ENCODE assay signal across 9 mouse cellular contexts in genomic region chr11:103809611-103810598, GRCm38 (mm10). TPM values are rescaled to one million over a fixed set of nuclear protein-coding genes. Genes with fewer than 3 reads are reported as not detected.
DNase-seq lines count a peak whose midpoint lies in the region; ATAC-seq and TF ChIP-seq lines count a peak whose summit lies in the region.
"Had no signal": no experiment of that assay in that cellular context is flagged by ENCODE, and none has a peak within 500 bp of the region (broad histone marks: within the 10 kb centered on the region; RNA-seq: fewer than 3 reads in every experiment).

No protein-coding gene starts in this region.

- peak overlapping the region; percentile 87 for H3K9ac ChIP-seq in forebrain, postnatal 0 days
- peak overlapping the region; percentile 90 for H3K9ac ChIP-seq in midbrain, embryonic 16.5 days (ENCODE audit: low read depth, low read length)

- peak overlapping the region; percentile 94 for H3K4me2 ChIP-seq in forebrain, postnatal 0 days (ENCODE audit: low read depth)
- H3K4me2 ChIP-seq in midbrain, embryonic 16.5 days (ENCODE audit: low read length) = peak overlapping the region; percentile 85

- peaks cover 10% of the 10 kb centered on the region; the same call in 1 of the 2 replicates for H3K27me3 ChIP-seq in forebrain, postnatal 0 days (ENCODE audit: insufficient read depth, low read length)
- H3K27me3 ChIP-seq in midbrain, embryonic 16.5 days (ENCODE audit: control insufficient read depth, insufficient read depth, low read depth, low read length) = peaks cover 2% of the 10 kb centered on the region; the same call in 1 of the 2 replicates

- H3K4me1 ChIP-seq in forebrain, postnatal 0 days (ENCODE audit: insufficient read depth) = peaks cover 11% of the 10 kb centered on the region; the same call in 1 of the 2 replicates
- peaks cover 29% of the 10 kb centered on the region for H3K4me1 ChIP-seq in midbrain, embryonic 16.5 days (ENCODE audit: control insufficient read depth, insufficient read depth, low read length)

- ATAC-seq in forebrain, postnatal 0 days = peak; percentile 74
- peak; percentile 66 for ATAC-seq in midbrain, embryonic 16.5 days
- ATAC-seq in megakaryocyte-erythroid progenitor cell, adult 5-6 weeks (replicated peaks; ENCODE audit: low FRiP score, low TSS enrichment, poor library complexity, severe bottlenecking) = no peak

- H3K27ac ChIP-seq in forebrain, postnatal 0 days (ENCODE audit: low read depth, low read length) = peak overlapping the region; percentile 67
- peak overlapping the region; percentile 86 for H3K27ac ChIP-seq in midbrain, embryonic 16.5 days (ENCODE audit: low read length)
- H3K27ac ChIP-seq: macrophage had no signal

- TF ChIP-seq CTCF in forebrain, postnatal 0 days (IDR thresholded peaks at IDR 0.05; ENCODE audit: low read depth) = peak; percentile 27; the same call in 1 of the 2 replicates

- peak overlapping the region; percentile 59 for H3K4me3 ChIP-seq in forebrain, postnatal 0 days (ENCODE audit: low read depth, low read length)
- peak overlapping the region; percentile 52 for H3K4me3 ChIP-seq in midbrain, embryonic 16.5 days (ENCODE audit: low read depth, low read length)

- no peaks in the 10 kb centered on the region for H3K9me3 ChIP-seq in forebrain, postnatal 0 days (ENCODE audit: low read length)
- no peaks in the 10 kb centered on the region for H3K9me3 ChIP-seq in midbrain, embryonic 16.5 days (replicated peaks; ENCODE audit: control insufficient read depth, low read length, poor library complexity, severe bottlenecking)

- no peaks in the 10 kb centered on the region for H3K36me3 ChIP-seq in forebrain, postnatal 0 days (ENCODE audit: insufficient read depth)
- 0 out of 2 replicates have a peak, but pooled peaks cover 2% of the 10 kb centered on the region for H3K36me3 ChIP-seq in midbrain, embryonic 16.5 days (ENCODE audit: control insufficient read depth, insufficient read depth, low read length)

- DNase-seq in left cerebral cortex, adult 18-20 months (ENCODE audit: low spot score in 2 of 2) = peak; percentile 20 to 48
- DNase-seq in left cerebral cortex, adult 11 months (ENCODE audit: low spot score) = no peak
- peak; percentile 40 to 54 for DNase-seq in cerebellum, postnatal 25 days
- peak; percentile 80 for DNase-seq in forebrain, postnatal 0 days
- peak; percentile 20 for DNase-seq in kidney, postnatal 14 days
- DNase-seq in ovary, adult 18-20 months (ENCODE audit: low spot score) = no peak

- 4% methylated on average over 86 of the region's 107 CpGs for WGBS in forebrain, postnatal 0 days
- under 1% methylated on average over 67 of the region's 107 CpGs for WGBS in midbrain, embryonic 16.5 days

RNA-seq across cellular contexts. Expression of gene Wnt3, which starts 36.0 kb away (rescaled TPM):
- total RNA-seq in left cerebral cortex, adult 18-20 months (2021) = under 1 TPM; 0.86 to 0.98 TPM
- total RNA-seq in forebrain, postnatal 0 days (2014; rRNA removed) = 4.4 and 6.1 TPM in 2 replicates
- 4.1 and 8.1 TPM in 2 replicates for polyA plus RNA-seq in forebrain, postnatal 0 days (2015; fragmentation: Nextera tagmentation; extraction: Ambion mirVana)
- polyA plus RNA-seq in midbrain, embryonic 16.5 days (2015; fragmentation: Nextera tagmentation; extraction: Ambion mirVana) = 18.8 and 21.2 TPM in 2 replicates
- total RNA-seq in megakaryocyte-erythroid progenitor cell, adult 5-6 weeks (2014; fragmentation: Nextera tagmentation) = not detected in 2 replicates
- total RNA-seq in megakaryocyte-erythroid progenitor cell, adult 5-6 weeks (2017) = not detected in 2 replicates
- polyA plus RNA-seq: macrophage had no signal

Comparison
In these comparisons a context has a peak if more than half of its experiments do, and no peak if none do; other contexts are left out.
1. DNase-seq: peak in left cerebral cortex, adult 18-20 months (2 of 2), cerebellum, postnatal 25 days (2 of 2), forebrain, postnatal 0 days (single experiment) and kidney, postnatal 14 days (single experiment); none in left cerebral cortex, adult 11 months (single experiment) and ovary, adult 18-20 months (single experiment).